Mouse (Mus musculus): ENCODE data around the gene Nt5c3b. TPM values are rescaled to one million over a fixed set of nuclear protein-coding genes. Genes with fewer than 3 reads are reported as not detected.

Nt5c3b gene
- total RNA-seq, 2 experiments from 2014 or later = 25.9 to 54.2 TPM

DNA sequence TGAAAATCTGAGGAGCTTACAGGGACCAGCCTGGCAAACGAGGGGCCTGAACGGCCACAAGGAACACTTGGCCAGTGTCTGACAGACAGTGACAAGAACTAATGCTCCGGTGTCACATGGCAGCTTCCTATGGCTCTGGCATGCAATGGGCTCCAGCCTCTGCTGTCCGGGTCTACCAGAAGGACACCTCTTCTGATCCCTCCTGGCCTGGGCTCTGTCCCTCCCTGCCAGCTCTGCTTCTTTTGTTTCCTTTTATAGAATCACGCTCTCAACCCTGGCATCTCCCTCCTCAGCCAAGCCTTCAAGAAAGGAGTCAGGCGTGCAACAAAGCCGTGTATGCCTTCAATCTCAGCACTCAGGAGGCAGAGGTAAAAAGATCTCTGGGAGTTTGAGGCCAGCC lies 11.6 kb downstream of the Nt5c3b start:
- no peak for ATAC-seq (replicated peaks; ENCODE audit: low FRiP score, low TSS enrichment, poor library complexity, severe bottlenecking)

GRCm38 (mm10) chr11:100428612-100429199 lies 12.9 kb downstream of the Nt5c3b start:
- ATAC-seq (replicated peaks; ENCODE audit: low FRiP score, low TSS enrichment, poor library complexity, severe bottlenecking) = no peak

GRCm38 (mm10) chr11:100426820-100427219 lies 14.8 kb downstream of the Nt5c3b start:
- no peak for ATAC-seq (replicated peaks; ENCODE audit: low FRiP score, low TSS enrichment, poor library complexity, severe bottlenecking)

DNA sequence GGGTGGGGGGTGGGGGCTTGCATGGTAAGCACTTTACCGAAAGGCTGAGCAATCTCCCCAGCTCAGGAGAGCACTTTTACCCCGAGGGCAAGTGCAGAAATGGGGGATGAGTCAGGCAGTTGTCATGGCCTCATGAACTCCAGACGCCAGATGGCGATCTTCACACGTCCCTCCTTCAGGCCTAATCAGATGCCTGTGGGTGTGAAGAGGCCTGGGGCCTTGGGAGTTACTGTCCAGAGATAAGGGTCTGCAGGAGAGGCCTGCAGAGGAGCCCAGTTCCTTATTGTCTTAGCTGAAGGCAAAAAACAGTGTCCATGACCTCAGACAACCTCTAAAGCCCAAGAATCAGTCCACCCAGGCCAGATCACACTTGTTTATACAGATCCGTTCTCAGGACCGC lies 15.8 kb downstream of the Nt5c3b start:
- peak; percentile 87 for ATAC-seq (replicated peaks; ENCODE audit: low FRiP score, low TSS enrichment, poor library complexity, severe bottlenecking)

DNA sequence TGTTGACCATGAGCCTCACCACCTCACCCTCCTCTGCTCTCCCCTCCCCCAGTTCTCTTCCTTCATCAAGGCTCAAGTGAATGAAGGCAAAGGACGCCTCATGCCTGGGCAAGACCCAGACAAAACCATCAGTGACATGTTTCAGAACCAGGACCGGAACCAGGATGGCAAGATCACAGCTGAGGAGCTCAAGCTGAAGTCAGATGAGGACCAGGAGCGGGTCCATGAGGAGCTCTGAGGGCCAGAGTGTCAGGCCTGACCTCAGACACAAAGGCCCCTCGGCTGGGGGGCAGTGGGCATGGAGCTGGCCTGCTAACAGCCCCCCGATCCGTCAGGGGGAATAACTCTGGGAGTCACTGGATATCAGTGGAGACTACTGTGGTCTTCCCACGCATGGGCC lies 17.8 kb downstream of the Nt5c3b start:
- ATAC-seq (replicated peaks; ENCODE audit: low FRiP score, low TSS enrichment, poor library complexity, severe bottlenecking) = no peak

GRCm38 (mm10) chr11:100421537-100421936 lies 20.1 kb downstream of the Nt5c3b start:
- ATAC-seq (replicated peaks; ENCODE audit: low FRiP score, low TSS enrichment, poor library complexity, severe bottlenecking) = no peak

- ATAC-seq (replicated peaks; ENCODE audit: low FRiP score, low TSS enrichment, poor library complexity, severe bottlenecking) = no peak
These were observed 26.4 kb downstream of the Nt5c3b start, which contains the start of gene Fkbp10 for GRCm38 (mm10) chr11:100414914-100415822. Gene Fkbp10, plus strand, starts transcription at chr11:100415697.

DNA sequence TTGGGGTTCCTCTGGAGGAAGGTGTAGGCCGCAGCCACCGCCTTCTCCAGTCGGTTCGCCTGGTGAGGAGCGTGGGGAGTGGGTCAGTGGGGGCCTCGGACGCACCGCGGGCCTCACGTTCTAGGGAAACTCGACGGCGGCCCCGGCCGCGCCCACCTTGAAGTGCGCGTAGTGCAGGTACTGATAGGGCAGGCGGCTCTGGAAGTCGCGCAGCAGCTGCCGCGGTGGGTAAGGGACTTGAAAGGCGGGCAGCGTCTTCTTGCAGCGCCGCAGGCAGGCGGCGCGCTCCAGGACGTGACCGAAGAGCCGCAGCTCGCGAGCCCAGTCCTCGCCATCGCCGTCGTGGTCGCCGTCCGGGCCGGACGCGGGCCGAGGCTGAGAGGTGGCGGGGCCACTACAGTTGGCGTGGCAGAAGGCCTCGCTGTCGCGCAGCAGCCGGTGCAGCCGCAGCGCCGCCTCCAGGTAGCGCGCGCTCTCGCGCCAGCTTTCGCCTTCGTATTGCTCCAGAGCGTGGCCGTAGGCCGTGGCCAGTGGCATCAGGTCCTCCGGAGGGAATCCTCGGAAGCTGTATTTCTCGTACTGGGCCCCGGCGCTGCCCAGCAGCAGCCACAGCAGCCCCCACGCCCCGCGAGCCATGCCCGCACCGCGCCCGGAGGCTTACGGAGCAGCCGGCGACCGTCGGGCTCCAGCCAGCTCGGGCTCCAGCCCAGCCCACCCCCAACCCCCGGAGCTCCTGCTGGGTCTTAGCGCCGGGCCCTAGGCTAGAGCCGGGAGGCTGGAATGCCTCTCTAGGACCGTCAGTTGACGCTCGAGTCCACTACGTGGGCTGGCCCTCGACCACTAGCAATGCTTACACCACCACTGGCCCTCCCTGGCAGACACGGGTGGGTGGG lies 27.3 kb downstream of the Nt5c3b start, which contains the start of gene P3h4:
P3h4 (minus strand) TSS at position 816 of the 893 bp plus-strand sequence.
- ATAC-seq (replicated peaks; ENCODE audit: low FRiP score, low TSS enrichment, poor library complexity, severe bottlenecking) = peak; percentile 41

DNA sequence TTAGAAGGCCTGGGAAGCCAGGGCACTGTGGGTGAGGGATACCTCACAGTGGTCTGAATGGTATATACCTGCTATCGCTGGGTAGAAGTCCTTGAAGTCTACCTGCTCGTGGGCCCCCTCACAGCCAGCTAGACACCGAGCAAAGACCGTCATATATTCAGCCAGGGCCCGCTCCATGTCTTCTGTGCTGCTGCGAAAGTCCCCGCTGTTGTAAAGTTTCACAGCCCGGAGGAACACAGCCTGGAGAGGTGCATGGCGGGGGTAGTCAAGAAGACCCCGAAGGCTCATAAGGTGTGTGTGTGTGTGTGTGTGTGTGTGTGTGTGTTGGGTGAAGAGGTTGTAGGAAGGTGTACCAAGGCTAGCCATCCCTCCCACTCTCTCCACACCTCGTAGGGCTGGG lies 28.1 kb downstream of the Nt5c3b start:
- no peak for ATAC-seq (replicated peaks; ENCODE audit: low FRiP score, low TSS enrichment, poor library complexity, severe bottlenecking)

DNA sequence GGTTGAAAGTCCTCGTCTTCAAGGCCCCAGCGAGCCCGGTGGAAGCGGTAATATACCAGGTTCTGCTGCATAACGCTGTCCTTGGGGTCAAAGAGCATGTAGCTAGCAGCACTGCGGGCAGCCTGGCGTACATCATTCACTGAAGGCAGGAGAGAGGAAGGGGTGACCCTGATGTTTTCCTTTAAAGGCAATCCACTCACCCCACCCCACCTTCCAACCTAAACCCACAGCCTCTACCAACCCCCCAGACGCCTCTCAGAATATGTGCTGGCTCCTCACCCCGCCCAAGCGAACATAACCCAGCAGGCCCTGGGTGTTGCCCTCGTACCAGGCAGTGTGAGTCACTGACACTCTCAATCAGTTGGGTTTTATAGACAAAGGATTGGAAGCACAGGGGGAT lies 29.9 kb downstream of the Nt5c3b start:
- no peak for ATAC-seq (replicated peaks; ENCODE audit: low FRiP score, low TSS enrichment, poor library complexity, severe bottlenecking)

DNA sequence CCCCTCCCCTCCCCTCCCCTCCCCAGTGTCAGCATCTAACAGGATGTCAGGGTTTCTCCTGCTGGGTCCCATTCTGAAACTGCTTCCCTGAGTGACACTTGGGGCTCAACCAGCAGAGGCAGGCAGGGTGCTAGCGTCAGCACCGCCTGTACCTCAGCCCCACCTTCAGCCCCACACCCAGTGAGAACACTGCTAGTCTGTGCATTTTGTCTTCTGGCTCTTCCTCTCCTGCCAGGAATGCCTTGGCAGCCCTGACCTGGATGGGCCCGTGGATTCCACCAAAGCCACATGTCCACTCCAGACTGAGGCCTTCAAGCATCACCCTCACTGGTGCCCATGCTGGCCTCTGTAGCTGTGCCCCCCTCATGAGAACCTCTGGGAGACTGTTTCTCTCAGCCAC lies 31.9 kb downstream of the Nt5c3b start:
- no peak for ATAC-seq (replicated peaks; ENCODE audit: low FRiP score, low TSS enrichment, poor library complexity, severe bottlenecking)

GRCm38 (mm10) chr11:100408835-100409462 lies 32.7 kb downstream of the Nt5c3b start:
- ATAC-seq (replicated peaks; ENCODE audit: low FRiP score, low TSS enrichment, poor library complexity, severe bottlenecking) = no peak

GRCm38 (mm10) chr11:100408076-100408834 lies 33.4 kb downstream of the Nt5c3b start:
- ATAC-seq (replicated peaks; ENCODE audit: low FRiP score, low TSS enrichment, poor library complexity, severe bottlenecking) = peak; percentile 76

- no peak for ATAC-seq (replicated peaks; ENCODE audit: low FRiP score, low TSS enrichment, poor library complexity, severe bottlenecking)
These were observed 34.5 kb downstream of the Nt5c3b start for GRCm38 (mm10) chr11:100406995-100407705.

- ATAC-seq (replicated peaks; ENCODE audit: low FRiP score, low TSS enrichment, poor library complexity, severe bottlenecking) = no peak
These were observed 35.3 kb downstream of the Nt5c3b start for GRCm38 (mm10) chr11:100406273-100406672.

DNA sequence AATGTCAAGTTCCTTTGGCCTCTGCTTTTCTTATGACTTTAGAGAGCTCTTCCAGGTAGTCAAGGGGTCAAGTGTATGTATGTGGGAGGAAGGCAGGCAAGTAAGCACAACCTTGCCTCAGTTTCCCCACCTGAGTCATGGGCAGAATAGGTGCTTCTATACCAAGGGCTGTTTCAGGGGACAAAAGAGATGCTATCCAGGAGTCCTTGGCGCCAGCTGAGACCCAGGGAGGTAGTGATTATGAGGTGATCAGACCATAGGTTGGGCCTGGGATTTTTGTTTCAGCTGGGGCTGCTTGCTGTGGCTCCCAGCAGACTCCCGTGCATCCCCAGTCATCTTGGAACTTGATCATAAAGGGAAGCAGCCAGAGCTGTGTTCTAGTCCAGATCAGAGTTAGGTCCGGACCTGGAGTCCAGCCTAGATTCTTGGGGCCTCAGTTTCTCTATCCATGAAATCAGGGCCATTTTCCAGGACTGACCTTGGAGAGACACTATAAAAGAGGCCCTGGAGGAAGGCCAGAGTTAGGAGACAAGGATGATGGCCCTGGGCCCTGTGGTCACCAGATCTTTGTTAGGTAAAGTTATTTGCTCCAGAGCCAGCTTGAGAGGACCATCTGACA lies 37.0 kb downstream of the Nt5c3b start:
- ATAC-seq (replicated peaks; ENCODE audit: low FRiP score, low TSS enrichment, poor library complexity, severe bottlenecking) = no peak

DNA sequence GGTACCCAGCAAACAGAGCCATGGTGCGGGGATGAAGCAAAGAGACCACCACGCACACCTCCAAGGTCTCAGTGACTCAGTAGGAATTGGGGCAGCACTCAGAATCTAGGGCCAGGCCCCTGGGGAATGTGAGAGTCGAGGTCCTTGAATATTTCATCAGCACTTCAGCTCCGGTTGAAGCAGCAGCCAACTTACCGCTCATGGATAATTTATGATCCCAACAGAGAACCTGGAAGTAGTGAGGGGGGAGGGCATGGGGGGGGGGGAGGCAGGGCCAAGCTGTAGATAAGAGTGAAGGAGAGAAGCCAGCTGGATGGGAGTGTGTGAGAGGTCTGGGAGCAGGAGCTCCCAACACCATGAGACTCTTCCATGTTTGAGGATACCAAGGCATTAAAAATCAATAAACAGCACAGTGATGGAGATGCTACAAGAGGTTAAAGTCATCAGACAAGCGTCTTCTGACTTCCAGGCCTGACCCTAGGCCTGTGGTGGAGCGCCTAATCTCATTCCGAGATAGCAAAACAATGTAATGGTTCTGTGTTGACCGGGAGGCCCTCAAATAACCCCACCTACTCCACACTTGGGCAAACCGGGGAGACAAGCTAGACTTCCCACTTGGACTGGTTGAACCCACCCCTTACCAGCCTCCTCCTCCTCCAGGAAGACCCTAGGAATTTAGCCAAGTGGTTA lies 38.0 kb downstream of the Nt5c3b start:
- ATAC-seq (replicated peaks; ENCODE audit: low FRiP score, low TSS enrichment, poor library complexity, severe bottlenecking) = no peak
